Mouse (Mus musculus): ENCODE results near the gene Iqcf5. TPM values are rescaled to one million over a fixed set of nuclear protein-coding genes. Genes with fewer than 3 reads are reported as not detected.
"Not testable (repeated sequence)": the region's sequence is repeated elsewhere in the genome, so short reads cannot be mapped to it uniquely, and the experiment has no call there.

The Iqcf5 gene
- total RNA-seq, 2 experiments from 2014 or later: not detected

GRCm38 (mm10) chr9:106481075-106481474 is 33.3 kb upstream of the Iqcf5 start:
- ATAC-seq (replicated peaks; ENCODE audit: poor library complexity): peak; percentile 14; the same call in 1 of the 2 replicates

DNA sequence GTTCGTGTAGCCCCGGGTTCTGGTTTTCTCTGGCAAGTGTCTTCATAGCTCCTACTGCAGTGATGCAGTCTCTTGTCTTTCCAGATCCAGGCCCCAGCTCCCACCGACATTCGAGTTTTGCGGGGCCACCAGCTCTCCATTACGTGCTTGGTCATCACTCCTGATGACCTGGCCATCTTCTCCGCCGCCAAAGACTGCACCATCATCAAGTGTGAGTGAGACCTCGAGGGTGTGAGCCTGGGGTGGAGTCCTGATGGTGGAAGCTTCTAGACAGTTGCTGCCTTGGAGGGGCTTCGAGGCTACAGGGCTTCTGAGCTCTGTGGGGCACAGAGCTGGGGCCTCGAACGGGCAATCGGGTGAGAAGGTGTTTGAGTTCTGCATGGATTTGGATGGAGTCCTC is 32.7 kb upstream of the Iqcf5 start:
- ATAC-seq (replicated peaks; ENCODE audit: poor library complexity): no peak

- ATAC-seq (replicated peaks; ENCODE audit: poor library complexity): no peak
These were observed 31.7 kb upstream of the Iqcf5 start for GRCm38 (mm10) chr9:106482578-106483115.

DNA sequence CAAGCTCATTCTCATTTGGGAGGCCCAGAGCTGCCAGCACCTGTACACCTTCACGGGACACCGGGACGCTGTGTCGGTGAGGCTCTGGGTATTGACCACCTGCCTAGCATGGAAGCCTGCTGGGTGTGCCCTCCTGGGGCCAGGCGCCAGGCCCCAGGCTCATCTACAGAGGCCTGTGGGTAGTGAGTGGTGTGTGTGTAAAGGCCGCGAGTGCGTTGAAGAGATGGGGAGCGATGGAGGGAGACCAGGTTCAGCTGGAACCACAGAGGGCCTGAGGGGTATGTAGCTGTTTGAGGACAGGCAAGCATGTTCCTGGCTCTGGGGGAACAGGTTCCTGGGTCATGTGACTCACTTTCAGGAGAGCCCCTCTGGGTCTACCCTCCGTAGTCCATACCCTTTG is 31.2 kb upstream of the Iqcf5 start:
- ATAC-seq (replicated peaks; ENCODE audit: poor library complexity): no peak

DNA sequence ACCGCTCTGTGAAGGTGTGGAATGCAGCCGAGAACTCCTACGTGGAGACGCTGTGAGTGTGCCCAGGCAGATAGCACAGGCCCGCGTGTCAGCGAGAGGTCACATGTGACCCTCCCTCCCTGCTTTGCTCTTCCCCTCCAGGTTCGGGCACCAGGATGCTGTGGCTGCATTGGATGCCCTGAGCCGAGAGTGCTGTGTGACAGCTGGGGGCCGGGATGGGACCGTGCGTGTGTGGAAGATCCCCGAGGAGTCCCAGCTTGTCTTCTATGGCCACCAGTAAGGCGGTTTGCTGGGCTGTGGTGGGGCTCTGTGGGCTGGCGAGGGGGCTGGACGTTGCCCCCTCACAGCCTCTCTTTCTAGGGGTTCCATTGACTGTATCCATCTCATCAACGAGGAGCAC is 30.8 kb upstream of the Iqcf5 start:
- ATAC-seq (replicated peaks; ENCODE audit: poor library complexity): no peak

DNA sequence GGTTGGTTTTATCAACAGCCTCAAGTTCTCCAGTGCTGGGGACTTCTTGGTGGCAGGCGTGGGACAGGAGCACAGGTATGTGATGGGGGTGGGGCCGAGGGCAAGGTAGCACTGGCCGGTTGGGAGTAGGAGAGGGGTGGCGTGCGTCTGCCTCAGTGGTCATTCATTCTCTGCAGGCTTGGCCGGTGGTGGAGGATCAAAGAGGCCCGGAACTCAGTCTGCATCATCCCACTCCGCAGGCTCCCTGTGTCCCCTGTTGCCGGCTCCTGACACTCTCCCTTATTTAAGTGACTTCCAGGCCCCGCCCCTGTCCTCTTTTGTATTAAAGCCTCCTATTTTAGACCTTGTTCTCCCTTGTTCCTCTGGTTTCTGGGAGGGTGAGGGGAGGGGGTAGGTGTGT is 29.3 kb upstream of the Iqcf5 start:
- ATAC-seq (replicated peaks; ENCODE audit: poor library complexity): no peak

DNA sequence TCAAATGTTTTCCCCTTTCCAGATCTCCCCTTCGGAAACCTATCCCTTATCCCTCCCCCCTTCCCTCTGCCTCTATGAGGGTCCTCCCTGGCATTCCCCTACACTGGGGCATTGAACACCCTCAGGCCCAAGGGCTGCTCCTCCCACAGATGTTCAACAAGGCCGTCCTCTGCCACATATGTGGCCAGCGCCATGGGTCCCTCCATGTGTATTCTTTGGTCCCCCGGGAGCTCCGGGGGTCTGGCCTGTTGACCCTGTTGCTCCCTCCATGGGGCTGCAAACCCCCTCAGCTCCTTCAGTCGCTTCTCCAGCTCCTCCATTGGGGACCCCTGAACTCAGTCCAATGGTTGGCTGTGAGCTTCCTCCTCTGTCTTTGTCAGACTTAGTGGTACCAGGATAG is 26.8 kb upstream of the Iqcf5 start:
- not testable (repeated sequence) for ATAC-seq (replicated peaks; ENCODE audit: poor library complexity)

DNA sequence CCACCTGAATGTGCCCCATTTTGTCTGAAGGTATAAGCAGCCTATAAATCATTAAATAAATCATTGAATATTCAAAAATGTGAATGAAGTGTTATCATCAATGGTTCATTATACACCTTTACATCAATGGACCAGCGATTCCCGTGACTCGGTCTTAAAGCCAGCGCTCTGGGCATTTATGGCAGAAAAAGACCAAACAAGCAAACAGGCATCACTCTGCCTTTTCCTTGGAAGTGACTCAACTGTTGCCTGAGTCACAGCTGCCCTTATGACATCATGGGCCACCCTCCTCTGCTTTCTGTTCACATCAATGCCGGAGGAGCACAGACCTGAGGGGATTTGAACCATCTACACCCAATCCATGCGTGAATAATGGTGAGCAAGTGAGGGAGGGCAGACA is 14.7 kb upstream of the Iqcf5 start, which contains the start of gene Iqcf1:
TSS of gene Iqcf1 (plus strand) at position 301 of the 400 bp plus-strand sequence.
- no peak for ATAC-seq (replicated peaks; ENCODE audit: poor library complexity)

DNA sequence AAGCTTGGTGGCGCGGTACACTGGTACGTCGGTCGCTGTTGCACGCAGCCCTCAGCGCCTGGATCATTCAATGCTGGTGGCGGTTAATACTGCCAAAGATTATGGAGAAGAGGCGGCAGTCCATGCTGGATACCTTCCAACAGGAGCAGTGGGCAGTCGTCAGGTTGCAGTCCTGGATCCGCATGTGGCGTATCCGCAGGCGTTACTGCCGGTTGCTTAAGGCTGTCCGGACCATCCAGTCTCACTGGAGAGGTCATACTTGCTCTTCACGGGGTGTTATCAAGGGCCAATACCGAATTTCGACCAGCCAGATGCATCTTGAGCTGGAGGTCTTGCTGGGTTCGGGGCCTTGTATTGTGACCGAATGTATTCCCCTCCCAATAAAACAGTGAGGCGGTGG is 12.5 kb upstream of the Iqcf5 start:
- ATAC-seq (replicated peaks; ENCODE audit: poor library complexity): no peak

DNA sequence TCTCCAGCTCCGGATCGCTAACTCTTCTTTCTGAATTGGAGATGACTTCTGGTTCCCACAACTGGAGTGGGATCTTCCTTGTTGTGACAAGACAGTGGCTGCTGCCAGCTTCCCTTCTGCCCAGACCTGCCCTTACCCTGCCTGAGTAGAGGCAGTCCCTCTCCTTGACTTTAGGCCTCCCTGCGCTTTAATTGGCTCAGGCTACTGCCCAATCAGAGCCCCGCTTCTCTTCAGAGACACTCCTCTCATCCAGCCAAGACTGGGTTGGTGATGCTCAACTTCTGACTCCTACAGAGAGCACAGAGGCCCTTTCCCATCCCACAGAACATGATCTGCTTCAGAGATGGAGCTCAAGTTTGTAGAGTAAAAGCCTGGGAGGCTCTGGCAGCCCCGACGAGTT is 10.1 kb upstream of the Iqcf5 start:
- no peak for ATAC-seq (replicated peaks; ENCODE audit: poor library complexity)

- ATAC-seq (replicated peaks; ENCODE audit: poor library complexity): no peak
These were observed 5.0 kb upstream of the Iqcf5 start for GRCm38 (mm10) chr9:106509356-106509755.

- ATAC-seq (replicated peaks; ENCODE audit: poor library complexity): no peak
These were observed 1.5 kb upstream of the Iqcf5 start for GRCm38 (mm10) chr9:106512729-106513450.

GRCm38 (mm10) chr9:106513566-106513965 is 807 bp upstream of the Iqcf5 start:
- no peak for ATAC-seq (replicated peaks; ENCODE audit: poor library complexity)

DNA sequence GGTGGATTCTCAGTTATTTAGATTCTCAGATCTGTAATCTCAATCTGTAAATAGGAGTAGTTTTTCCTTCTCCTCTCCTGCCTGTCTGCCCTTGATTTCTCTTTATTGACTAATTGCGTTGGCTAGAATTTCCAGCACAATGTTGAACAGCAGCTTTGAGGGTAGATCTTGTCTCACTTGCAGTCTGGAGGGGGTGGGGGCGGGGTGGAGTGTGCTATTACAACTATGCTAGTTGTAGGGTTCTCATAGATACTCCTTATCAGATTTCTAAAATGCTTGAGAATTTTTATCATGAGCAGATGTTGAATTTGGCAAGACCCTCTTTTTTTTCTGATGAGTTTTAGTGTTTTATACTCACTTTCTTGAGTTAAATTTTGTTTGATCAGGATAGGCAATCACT is 5.1 kb downstream of the Iqcf5 start:
- ATAC-seq (replicated peaks; ENCODE audit: poor library complexity): no peak

- ATAC-seq (replicated peaks; ENCODE audit: poor library complexity): no peak
These were observed 5.5 kb downstream of the Iqcf5 start for GRCm38 (mm10) chr9:106519909-106520308.

DNA sequence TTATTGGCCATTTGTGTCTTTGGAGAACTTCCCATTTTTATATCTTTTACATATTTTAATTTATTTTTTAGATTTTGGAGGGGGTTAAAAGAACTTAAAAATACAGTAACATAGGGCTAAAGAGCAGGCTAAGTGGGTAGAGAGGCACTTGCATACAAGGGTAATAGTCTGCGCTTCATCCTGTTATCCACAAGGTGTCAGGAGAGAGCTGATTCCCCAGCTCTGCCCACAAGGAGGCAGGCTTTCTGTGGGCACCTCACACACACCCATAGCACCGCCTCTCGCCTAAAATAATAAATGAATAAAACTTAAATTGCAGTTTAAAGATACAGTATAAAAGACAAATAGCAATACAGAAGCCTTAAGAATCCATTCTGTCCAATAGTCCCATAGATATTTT is 17.5 kb downstream of the Iqcf5 start:
- ATAC-seq (replicated peaks; ENCODE audit: poor library complexity): peak; percentile 99

DNA sequence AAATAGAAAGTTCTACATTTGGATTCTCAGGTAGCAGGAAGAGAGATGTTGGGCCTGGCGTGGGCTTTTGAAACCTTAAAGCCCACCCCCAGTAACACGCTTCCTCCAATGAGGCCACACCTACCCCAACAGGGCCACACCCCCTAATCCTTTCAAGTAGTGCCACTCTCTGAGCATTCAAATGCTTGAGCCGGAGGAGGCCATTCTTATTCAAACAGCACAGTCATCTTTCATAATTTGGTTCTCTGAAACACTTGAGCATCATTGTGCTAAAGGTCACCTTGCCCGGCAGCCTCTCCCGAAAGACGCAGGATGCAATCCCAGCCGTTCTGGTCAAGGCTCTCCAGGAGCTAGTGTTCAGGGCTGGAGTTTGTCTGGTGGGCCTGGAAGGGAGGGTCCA is 19.9 kb downstream of the Iqcf5 start:
- ATAC-seq (replicated peaks; ENCODE audit: poor library complexity): no peak

- no peak for ATAC-seq (replicated peaks; ENCODE audit: poor library complexity)
These were observed 20.6 kb downstream of the Iqcf5 start for GRCm38 (mm10) chr9:106534975-106535374.

DNA sequence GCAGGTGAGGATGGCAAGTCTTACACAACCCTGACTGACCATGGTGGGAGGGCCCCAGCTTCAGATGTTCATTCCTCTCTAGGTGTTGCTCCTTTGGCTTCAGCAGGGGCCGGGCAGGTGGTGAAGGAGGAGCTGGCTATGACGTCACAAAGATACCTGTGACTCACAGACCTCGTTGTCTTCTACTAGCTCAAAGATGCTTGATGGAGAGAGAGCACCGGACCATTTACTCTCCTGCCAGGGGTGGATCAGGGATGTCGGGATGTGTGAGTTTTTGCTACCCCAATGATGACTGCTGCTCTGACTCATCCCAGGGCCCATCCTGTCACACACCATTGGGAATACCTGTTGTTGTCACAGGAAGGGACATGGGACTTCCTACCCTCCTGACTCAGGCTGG is 47.2 kb downstream of the Iqcf5 start, which contains the start of gene Iqcf3:
TSS of gene Iqcf3 (minus strand) at position 101 of the 400 bp plus-strand sequence.
- no peak for ATAC-seq (replicated peaks; ENCODE audit: poor library complexity)

GRCm38 (mm10) chr9:106562291-106562690 is 47.9 kb downstream of the Iqcf5 start:
- no peak for ATAC-seq (replicated peaks; ENCODE audit: poor library complexity)

DNA sequence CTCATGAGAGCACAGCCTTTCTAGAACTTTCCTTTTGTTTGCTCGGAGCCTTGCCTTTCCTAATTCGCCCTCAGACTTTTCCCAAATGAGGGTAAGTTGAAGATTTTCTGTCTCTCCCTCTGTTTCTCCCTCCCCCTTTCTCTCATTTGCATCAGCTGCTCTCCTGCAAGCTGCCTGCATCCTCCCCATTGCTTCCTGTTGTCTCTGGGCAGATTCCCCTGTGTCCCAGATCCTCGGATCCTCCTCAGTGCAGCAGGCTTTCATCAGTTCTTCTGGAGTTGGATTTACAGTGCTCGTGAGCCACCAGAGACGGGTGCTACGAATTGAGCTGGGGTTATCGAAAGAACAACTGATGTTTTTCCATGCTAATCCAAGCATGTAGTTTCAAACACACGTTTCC is 49.7 kb downstream of the Iqcf5 start:
- ATAC-seq (replicated peaks; ENCODE audit: poor library complexity): no peak

All from megakaryocyte progenitor cell, adult 5-6 weeks (primary cell).